13 mouse cellular contexts compared by ENCODE assay signal in genomic region chr9:112261986-112262901, GRCm38 (mm10). TPM values are rescaled to one million over a fixed set of nuclear protein-coding genes. Genes with fewer than 3 reads are reported as not detected.
DNase-seq lines count a peak whose midpoint lies in the region; ATAC-seq lines count a peak whose summit lies in the region.
"Had no signal": no experiment of that assay in that cellular context is flagged by ENCODE, and none has a peak within 500 bp of the region (broad histone marks: within the 10 kb centered on the region; RNA-seq: fewer than 3 reads in every experiment).

No protein-coding gene starts in this region.

- 63% methylated on average over 16 of the region's 16 CpGs for WGBS in forebrain, embryonic 16.5 days
- 81% methylated on average over 16 of the region's 16 CpGs for WGBS in forebrain, embryonic 12.5 days
- WGBS in liver, embryonic 12.5 days (ENCODE audit: insufficient replicate concordance), result 73% methylated on average over 16 of the region's 16 CpGs

- intact Hi-C loops in heart, postnatal 25 days (cut with DNase I), result no loop called here

- peak; percentile 88 to 89 for DNase-seq in cerebellum, postnatal 25 days
- DNase-seq in layer of hippocampus, postnatal 14 days (ENCODE audit: low spot score in 2 of 2), result peak; percentile 69 to 87
- peak; percentile 89 to 91 for DNase-seq in right cerebral cortex, postnatal 10 days (ENCODE audit: low spot score in 2 of 2)
- DNase-seq in heart, postnatal 25 days (ENCODE audit: low spot score), result no peak
- DNase-seq in urinary bladder, postnatal 25 days (ENCODE audit: low spot score), result no peak
- DNase-seq: adrenal gland, postnatal 14 days; gastrocnemius, postnatal 14 days; kidney, postnatal 4 days had no signal

- no peak overlapping the region for H3K9ac ChIP-seq in forebrain, embryonic 16.5 days (replicated peaks; ENCODE audit: low read depth, low read length)
- H3K9ac ChIP-seq in forebrain, embryonic 12.5 days, result no peak overlapping the region
- no peak overlapping the region for H3K9ac ChIP-seq in liver, embryonic 12.5 days
- H3K9ac ChIP-seq: embryonic facial prominence, embryonic 12.5 days had no signal

- H3K4me1 ChIP-seq in forebrain, embryonic 16.5 days (replicated peaks; ENCODE audit: control insufficient read depth, insufficient read depth, low read length), result peaks cover 6% of the 10 kb centered on the region
- no peaks in the 10 kb centered on the region for H3K4me1 ChIP-seq in forebrain, embryonic 12.5 days
- no peaks in the 10 kb centered on the region for H3K4me1 ChIP-seq in liver, embryonic 12.5 days
- H3K4me1 ChIP-seq: embryonic facial prominence, embryonic 12.5 days had no signal

- H3K36me3 ChIP-seq in forebrain, embryonic 16.5 days (ENCODE audit: control insufficient read depth, insufficient read depth), result no peaks in the 10 kb centered on the region
- no peaks in the 10 kb centered on the region for H3K36me3 ChIP-seq in forebrain, embryonic 12.5 days (replicated peaks)
- H3K36me3 ChIP-seq in liver, embryonic 12.5 days, result no peaks in the 10 kb centered on the region
- H3K36me3 ChIP-seq: embryonic facial prominence, embryonic 12.5 days had no signal

- no peak overlapping the region for H3K4me3 ChIP-seq in forebrain, embryonic 16.5 days (replicated peaks; ENCODE audit: low read length)
- no peak overlapping the region for H3K4me3 ChIP-seq in forebrain, embryonic 12.5 days (replicated peaks)
- H3K4me3 ChIP-seq in liver, embryonic 12.5 days, result no peak overlapping the region
- H3K4me3 ChIP-seq: embryonic facial prominence, embryonic 12.5 days had no signal

- no peaks in the 10 kb centered on the region for H3K27me3 ChIP-seq in forebrain, embryonic 16.5 days (replicated peaks; ENCODE audit: control insufficient read depth, insufficient read depth, low read length)
- no peaks in the 10 kb centered on the region for H3K27me3 ChIP-seq in forebrain, embryonic 12.5 days
- H3K27me3 ChIP-seq in liver, embryonic 12.5 days (replicated peaks), result no peaks in the 10 kb centered on the region
- H3K27me3 ChIP-seq: embryonic facial prominence, embryonic 12.5 days had no signal

- H3K4me2 ChIP-seq in forebrain, embryonic 16.5 days (ENCODE audit: low read length), result no peak overlapping the region
- no peak overlapping the region for H3K4me2 ChIP-seq in forebrain, embryonic 12.5 days
- H3K4me2 ChIP-seq in liver, embryonic 12.5 days, result no peak overlapping the region
- H3K4me2 ChIP-seq: embryonic facial prominence, embryonic 12.5 days had no signal

- ATAC-seq in forebrain, embryonic 16.5 days, result no peak; the same call in none of the 2 replicates
- ATAC-seq in forebrain, embryonic 12.5 days (ENCODE audit: low FRiP score), result no peak
- ATAC-seq in liver, embryonic 12.5 days, result no peak

- H3K9me3 ChIP-seq in forebrain, embryonic 16.5 days (ENCODE audit: control insufficient read depth, low read length), result no peaks in the 10 kb centered on the region
- no peaks in the 10 kb centered on the region for H3K9me3 ChIP-seq in forebrain, embryonic 12.5 days
- no peaks in the 10 kb centered on the region for H3K9me3 ChIP-seq in liver, embryonic 12.5 days (replicated peaks)
- H3K9me3 ChIP-seq: embryonic facial prominence, embryonic 12.5 days had no signal

- peak overlapping the region; percentile 27; the same call in 1 of the 2 replicates for H3K27ac ChIP-seq in forebrain, embryonic 16.5 days (ENCODE audit: low read length)
- H3K27ac ChIP-seq in forebrain, embryonic 12.5 days, result no peak overlapping the region
- no peak overlapping the region for H3K27ac ChIP-seq in liver, embryonic 12.5 days
- H3K27ac ChIP-seq: embryonic facial prominence, embryonic 12.5 days had no signal

RNA-seq across cellular contexts. Expression of gene Arpp21, which starts 26.5 kb away (rescaled TPM):
- polyA plus RNA-seq in forebrain, embryonic 16.5 days (2015; fragmentation: Nextera tagmentation; extraction: Ambion mirVana), result 81.2 and 115 TPM in 2 replicates
- 8.3 and 10.4 TPM in 2 replicates for polyA plus RNA-seq in forebrain, embryonic 12.5 days (2016; fragmentation: Nextera tagmentation; extraction: Ambion mirVana)
- total RNA-seq in layer of hippocampus, postnatal 14 days (2021), result 100 to 1,000 TPM; 246 to 309 TPM
- total RNA-seq in heart, postnatal 25 days (2021), result 1 to 10 TPM; 1.6 to 2.1 TPM
- polyA plus RNA-seq in liver, embryonic 12.5 days (2016; fragmentation: Nextera tagmentation; extraction: Ambion mirVana), result 0.83 and 1.1 TPM in 2 replicates
- total RNA-seq: monocyte, adult 5-6 weeks had no signal

Comparison
In these comparisons a context has a peak if more than half of its experiments do, and no peak if none do; other contexts are left out.
1. DNase-seq: peak in cerebellum, postnatal 25 days (2 of 2), layer of hippocampus, postnatal 14 days (2 of 2) and right cerebral cortex, postnatal 10 days (2 of 2); none in heart, postnatal 25 days (single experiment) and urinary bladder, postnatal 25 days (single experiment).